Mouse (Mus musculus): ENCODE measurements around the gene Npm1. TPM values are rescaled to one million over a fixed set of nuclear protein-coding genes. Genes with fewer than 3 reads are reported as not detected.

Npm1 gene
- 908 TPM for polyA plus RNA-seq (2021)

GRCm38 (mm10) chr11:33162998-33163506 lies at the start of gene Npm1:
Gene Npm1, minus strand, starts transcription at chr11:33163206.
- in situ Hi-C loops (cut with MboI; ENCODE audit: low pct_unique_long_range_greater_than_20kb) = no loop called here
- ChIA-PET CTCF (interaction anchor here (1.0 kb wide), 1 partner anchor 14 kb away, joined by 3 read pairs; no protein-coding TSS in a partner anchor), POLR2A (interaction anchor here (0.7 kb wide), 1 partner anchor 349 kb away, joined by 3 read pairs; no protein-coding TSS in a partner anchor)
- DNase-seq (ENCODE audit: low read depth, low spot score) (peak; percentile 96), ATAC-seq (peak; percentile 91)
- no peak for TF ChIP-seq CTCF (IDR thresholded peaks at IDR 0.05)
- H3K27me3 ChIP-seq = peaks cover 12% of the 10 kb centered on the region

- no peak for ATAC-seq
- H3K27me3 ChIP-seq = peaks cover under 1% of the 10 kb centered on the region
- CTCF ChIA-PET = no interaction called here
- no peak for TF ChIP-seq CTCF (IDR thresholded peaks at IDR 0.05)
- in situ Hi-C loops (cut with MboI; ENCODE audit: low pct_unique_long_range_greater_than_20kb) = no loop called here
- POLR2A ChIA-PET = interaction anchor here (0.9 kb wide), 1 partner anchor 14 kb away, joined by 3 read pairs; no protein-coding TSS in a partner anchor
- no peak for DNase-seq (ENCODE audit: low read depth, low spot score)
Observed at GRCm38 (mm10) chr11:33207411-33207810, 44.4 kb upstream of the Npm1 start.

GRCm38 (mm10) chr11:33204966-33205365 lies 42.0 kb upstream of the Npm1 start:
- ATAC-seq (no peak), DNase-seq (ENCODE audit: low read depth, low spot score) (no peak)
- peaks cover 16% of the 10 kb centered on the region for H3K27me3 ChIP-seq
- CTCF ChIA-PET = no interaction called here
- in situ Hi-C loops (cut with MboI; ENCODE audit: low pct_unique_long_range_greater_than_20kb) = no loop called here
- POLR2A ChIA-PET = no interaction called here
- no peak for TF ChIP-seq CTCF (IDR thresholded peaks at IDR 0.05)

- CTCF ChIA-PET = no interaction called here
- H3K27me3 ChIP-seq = peaks cover 19% of the 10 kb centered on the region
- ATAC-seq = no peak
- no peak for TF ChIP-seq CTCF (IDR thresholded peaks at IDR 0.05)
- DNase-seq (ENCODE audit: low read depth, low spot score) = no peak
- in situ Hi-C loops (cut with MboI; ENCODE audit: low pct_unique_long_range_greater_than_20kb) = no loop called here
- POLR2A ChIA-PET = no interaction called here
Observed at GRCm38 (mm10) chr11:33204329-33204705, 41.3 kb upstream of the Npm1 start.

GRCm38 (mm10) chr11:33203383-33204328 lies 40.6 kb upstream of the Npm1 start, which contains the start of gene Tlx3:
Gene Tlx3, minus strand, starts transcription at chr11:33203589.
- ChIA-PET CTCF (no interaction called here), POLR2A (no interaction called here)
- no peak for TF ChIP-seq CTCF (IDR thresholded peaks at IDR 0.05)
- DNase-seq (ENCODE audit: low read depth, low spot score) (no peak), ATAC-seq (no peak)
- H3K27me3 ChIP-seq = peaks cover 19% of the 10 kb centered on the region
- in situ Hi-C loops (cut with MboI; ENCODE audit: low pct_unique_long_range_greater_than_20kb) = no loop called here

GRCm38 (mm10) chr11:33202972-33203371 lies 40.0 kb upstream of the Npm1 start:
- peaks cover 19% of the 10 kb centered on the region for H3K27me3 ChIP-seq
- DNase-seq (ENCODE audit: low read depth, low spot score) (no peak), ATAC-seq (no peak)
- TF ChIP-seq CTCF (IDR thresholded peaks at IDR 0.05) = no peak
- ChIA-PET CTCF (no interaction called here), POLR2A (interaction anchor here (0.9 kb wide), 1 partner anchor 22 kb away, joined by 3 read pairs; no protein-coding TSS in a partner anchor)
- in situ Hi-C loops (cut with MboI; ENCODE audit: low pct_unique_long_range_greater_than_20kb) = no loop called here

GRCm38 (mm10) chr11:33202296-33202695 lies 39.3 kb upstream of the Npm1 start:
- no peak for TF ChIP-seq CTCF (IDR thresholded peaks at IDR 0.05)
- no peak for ATAC-seq
- no peak for DNase-seq (ENCODE audit: low read depth, low spot score)
- POLR2A ChIA-PET = interaction anchor here (0.9 kb wide), 1 partner anchor 22 kb away, joined by 3 read pairs; no protein-coding TSS in a partner anchor
- in situ Hi-C loops (cut with MboI; ENCODE audit: low pct_unique_long_range_greater_than_20kb) = no loop called here
- H3K27me3 ChIP-seq = peaks cover 19% of the 10 kb centered on the region
- CTCF ChIA-PET = no interaction called here

- POLR2A ChIA-PET = no interaction called here
- in situ Hi-C loops (cut with MboI; ENCODE audit: low pct_unique_long_range_greater_than_20kb) = no loop called here
- CTCF ChIA-PET = no interaction called here
- ATAC-seq (no peak), DNase-seq (ENCODE audit: low read depth, low spot score) (no peak)
- peaks cover 19% of the 10 kb centered on the region for H3K27me3 ChIP-seq
- no peak for TF ChIP-seq CTCF (IDR thresholded peaks at IDR 0.05)
Observed at GRCm38 (mm10) chr11:33201626-33202010, 38.6 kb upstream of the Npm1 start.

GRCm38 (mm10) chr11:33200764-33201625 lies 38.0 kb upstream of the Npm1 start:
- in situ Hi-C loops (cut with MboI; ENCODE audit: low pct_unique_long_range_greater_than_20kb) = no loop called here
- no peak for TF ChIP-seq CTCF (IDR thresholded peaks at IDR 0.05)
- CTCF ChIA-PET = no interaction called here
- peaks cover 19% of the 10 kb centered on the region for H3K27me3 ChIP-seq
- ATAC-seq (no peak), DNase-seq (ENCODE audit: low read depth, low spot score) (no peak)
- POLR2A ChIA-PET = no interaction called here

- H3K27me3 ChIP-seq = peaks cover 20% of the 10 kb centered on the region
- CTCF ChIA-PET = no interaction called here
- no peak for TF ChIP-seq CTCF (IDR thresholded peaks at IDR 0.05)
- DNase-seq (ENCODE audit: low read depth, low spot score) (no peak), ATAC-seq (no peak)
- in situ Hi-C loops (cut with MboI; ENCODE audit: low pct_unique_long_range_greater_than_20kb) = no loop called here
- POLR2A ChIA-PET = no interaction called here
Observed at GRCm38 (mm10) chr11:33199906-33200763, 37.1 kb upstream of the Npm1 start.
